Mouse (Mus musculus) T-helper 2 cell (primary cell): ENCODE data around the gene Hsdl2.

Experiments
- in situ Hi-C: fragments of 300-600 bp; cut with MboI, MseI; formaldehyde crosslinking; loops from one replicate; pipeline ENCODE4 v1.15.1; 2025; ENCODE audit warnings: high pct_unique_total_duplicates

Gene Hsdl2

DNA sequence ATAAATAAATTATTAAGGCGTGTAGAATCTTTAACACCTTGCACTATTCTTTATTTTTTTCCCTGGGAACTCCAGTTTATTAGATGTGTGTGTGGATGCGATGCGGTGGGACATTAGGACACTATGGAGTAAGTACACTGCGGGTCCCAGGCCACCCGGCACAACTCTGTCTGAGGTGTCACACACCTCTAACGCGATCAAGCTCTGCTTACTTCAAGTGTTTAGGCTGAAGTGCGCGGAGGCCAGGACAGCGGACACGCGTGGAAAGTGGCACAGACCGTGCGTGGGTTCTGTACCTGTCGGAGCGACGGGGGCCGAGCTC, 44.3 kb downstream of the Hsdl2 start:
- in situ Hi-C loops: no loop called here

DNA sequence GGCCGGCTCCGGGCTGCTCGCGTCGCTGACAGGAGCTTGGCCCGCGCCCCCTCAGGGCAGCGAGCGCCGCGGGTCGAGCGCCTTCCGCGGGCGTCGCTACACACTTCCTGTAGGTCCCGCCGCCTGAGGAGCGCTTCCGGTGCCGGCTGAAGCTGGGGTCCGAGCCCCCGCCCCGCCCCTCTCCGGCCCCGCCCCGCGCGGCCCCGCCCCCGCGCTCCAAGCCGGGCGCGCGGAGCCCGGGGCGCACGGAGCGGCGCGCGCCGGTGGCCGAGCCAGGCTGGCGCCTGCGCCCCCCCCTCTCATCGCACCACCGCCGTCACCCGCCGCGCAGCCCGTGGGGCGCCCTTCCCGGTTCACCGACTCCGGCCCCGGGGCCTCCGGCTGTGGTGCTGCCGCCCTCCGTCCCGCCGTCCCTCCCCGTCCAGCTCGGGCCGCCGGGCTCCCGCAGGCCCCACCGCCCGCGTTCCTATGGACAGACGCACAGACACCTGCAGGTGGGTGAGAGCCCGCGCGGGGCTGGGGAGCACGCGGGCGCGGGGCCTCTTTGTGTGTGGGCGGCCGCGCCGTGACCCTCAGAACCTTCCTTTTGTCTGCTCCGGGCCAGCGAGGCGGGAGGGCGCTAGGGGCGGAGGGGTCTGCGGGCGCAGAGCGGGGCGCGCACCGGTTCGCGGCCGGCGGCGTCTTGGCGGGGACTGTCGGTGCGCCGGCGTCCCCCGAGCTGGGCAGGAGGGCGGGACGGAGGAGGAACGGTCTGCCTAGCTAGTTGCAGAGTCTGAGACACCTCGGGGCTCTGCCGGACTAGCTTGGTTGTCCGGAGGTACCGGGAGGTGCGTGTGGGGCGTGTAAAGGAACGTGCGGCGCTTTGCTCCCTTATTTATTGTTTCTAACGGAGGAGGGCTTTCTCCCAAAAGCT, 44.9 kb downstream of the Hsdl2 start, which contains the start of gene E130308A19Rik:
E130308A19Rik (plus strand) TSS at position 214 of the 913 bp plus-strand sequence.
- in situ Hi-C loops: no loop called here

DNA sequence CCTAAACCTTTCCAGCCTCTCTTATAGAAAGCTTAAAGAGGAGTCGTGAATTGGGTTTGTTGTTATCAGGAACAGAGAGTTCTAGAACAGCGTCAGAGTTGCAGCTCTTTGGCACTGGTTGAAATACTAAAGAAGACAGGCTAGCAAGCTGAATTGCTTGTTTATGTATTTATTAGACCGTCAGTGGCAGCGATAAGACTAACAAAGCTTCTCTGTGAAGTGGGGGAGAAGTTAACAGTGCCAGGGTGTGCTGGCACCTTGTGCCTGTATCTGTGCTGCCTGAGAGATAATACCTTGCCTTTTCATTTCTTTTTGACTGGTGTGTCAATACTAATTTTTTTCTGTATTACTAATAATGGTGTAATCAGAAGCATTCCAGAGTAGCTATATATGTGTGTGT, 46.9 kb downstream of the Hsdl2 start:
- in situ Hi-C loops: no loop called here

- in situ Hi-C loops: no loop called here
Measured at GRCm38 (mm10) chr4:59629076-59629874, 47.9 kb downstream of the Hsdl2 start.

DNA sequence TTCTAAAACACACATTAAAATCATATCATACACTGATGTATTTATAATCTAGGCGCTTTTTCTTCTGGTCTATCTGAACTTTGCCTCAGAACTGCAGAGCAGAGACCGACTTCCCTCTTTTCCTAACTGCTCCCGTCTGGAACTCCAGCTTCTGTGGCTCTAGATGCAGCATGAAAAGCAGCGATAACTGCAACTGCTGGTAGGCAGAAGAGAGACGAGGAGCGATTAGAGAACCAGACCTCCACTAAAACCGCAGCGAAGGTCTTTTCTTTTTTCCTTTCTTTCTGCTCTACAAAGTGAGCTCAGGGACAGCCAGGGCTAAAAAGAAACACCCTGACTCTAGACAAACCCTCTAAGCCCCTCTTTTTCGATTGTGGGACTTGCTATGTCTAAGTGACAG, 48.8 kb downstream of the Hsdl2 start:
- in situ Hi-C loops: no loop called here

- in situ Hi-C loops: no loop called here
Measured at GRCm38 (mm10) chr4:59634532-59634931, 53.2 kb downstream of the Hsdl2 start.

GRCm38 (mm10) chr4:59639163-59639562, 57.8 kb downstream of the Hsdl2 start:
- in situ Hi-C loops: no loop called here

DNA sequence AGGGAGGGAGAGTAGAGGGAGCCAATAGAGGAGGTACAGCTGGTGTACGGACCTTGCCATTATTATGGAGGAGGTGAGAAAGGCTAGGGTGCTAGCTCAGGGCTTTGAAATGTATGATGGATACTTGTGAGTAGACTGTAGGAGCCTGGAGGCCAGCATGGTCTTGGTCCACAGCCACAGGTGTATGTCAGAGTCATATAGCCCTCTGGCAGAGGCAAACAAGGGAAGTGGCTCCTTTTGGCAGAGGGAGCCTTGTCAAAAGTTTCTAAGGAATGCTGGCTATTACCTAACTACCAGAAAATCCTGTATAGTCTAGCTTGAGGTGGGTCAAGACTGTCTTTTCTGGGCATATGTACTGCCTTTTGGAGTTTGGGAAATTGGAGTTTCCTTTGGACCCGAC, 59.4 kb downstream of the Hsdl2 start:
- in situ Hi-C loops: no loop called here

GRCm38 (mm10) chr4:59642039-59642438, 60.7 kb downstream of the Hsdl2 start:
- in situ Hi-C loops: no loop called here

DNA sequence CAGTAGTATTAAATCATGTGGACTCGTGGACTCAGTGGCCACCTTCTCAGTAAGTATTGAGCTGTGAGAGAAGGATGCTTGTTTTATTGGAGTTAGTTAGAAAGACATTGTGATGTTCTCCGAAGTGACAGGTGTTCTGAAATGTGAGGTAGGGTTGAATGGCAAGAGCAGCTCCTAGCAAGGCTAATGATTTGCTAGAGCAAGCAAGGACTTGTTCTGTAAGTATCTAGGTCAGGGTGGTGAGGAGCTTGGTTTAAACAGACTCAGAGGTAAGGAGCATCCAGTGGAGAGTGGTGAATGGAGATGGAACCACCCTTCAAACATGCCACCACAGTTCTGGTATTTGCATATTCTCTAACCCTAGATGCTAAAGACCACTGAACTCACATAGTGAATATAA, 61.3 kb downstream of the Hsdl2 start:
- in situ Hi-C loops: no loop called here

DNA sequence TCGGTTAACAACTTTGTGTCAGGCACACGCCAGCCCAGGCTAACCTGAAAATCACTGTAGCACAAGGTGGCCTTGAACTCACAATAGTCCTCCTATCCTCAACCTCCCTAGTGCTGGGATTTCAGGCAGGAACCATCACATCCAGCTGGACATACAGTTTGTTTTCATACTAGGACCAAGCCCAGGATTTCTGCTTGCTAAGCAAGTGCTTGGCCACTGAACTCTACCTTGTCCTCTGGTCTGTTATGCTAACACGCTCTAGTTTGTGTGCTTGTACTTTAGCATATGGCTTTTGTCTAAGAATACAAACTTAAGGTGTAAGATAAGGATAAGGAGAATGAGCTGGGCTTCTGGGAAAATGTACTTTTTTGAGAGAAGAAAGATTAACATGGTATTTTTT, 63.1 kb downstream of the Hsdl2 start:
- in situ Hi-C loops: no loop called here

GRCm38 (mm10) chr4:59644992-59645391, 63.6 kb downstream of the Hsdl2 start:
- in situ Hi-C loops: no loop called here

DNA sequence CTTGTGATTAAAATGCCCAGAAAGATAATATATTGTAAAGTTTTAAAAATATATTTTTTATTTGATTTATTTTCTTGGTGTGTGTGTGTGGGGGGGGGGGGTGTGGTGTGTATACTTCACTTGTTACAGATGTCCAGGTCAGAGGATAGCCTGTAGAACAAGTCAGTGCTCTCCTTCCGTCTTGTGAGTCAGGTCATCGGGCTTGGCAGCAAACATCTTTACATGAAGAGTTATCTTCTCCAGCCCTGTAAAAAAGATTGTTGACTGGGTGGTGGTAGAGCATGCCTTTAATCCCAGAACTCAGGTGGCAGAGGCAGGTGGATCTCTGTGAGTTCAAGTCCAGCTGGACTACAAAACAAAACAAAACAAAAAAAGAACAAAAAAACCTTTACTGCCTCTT, 64.2 kb downstream of the Hsdl2 start:
- in situ Hi-C loops: no loop called here

DNA sequence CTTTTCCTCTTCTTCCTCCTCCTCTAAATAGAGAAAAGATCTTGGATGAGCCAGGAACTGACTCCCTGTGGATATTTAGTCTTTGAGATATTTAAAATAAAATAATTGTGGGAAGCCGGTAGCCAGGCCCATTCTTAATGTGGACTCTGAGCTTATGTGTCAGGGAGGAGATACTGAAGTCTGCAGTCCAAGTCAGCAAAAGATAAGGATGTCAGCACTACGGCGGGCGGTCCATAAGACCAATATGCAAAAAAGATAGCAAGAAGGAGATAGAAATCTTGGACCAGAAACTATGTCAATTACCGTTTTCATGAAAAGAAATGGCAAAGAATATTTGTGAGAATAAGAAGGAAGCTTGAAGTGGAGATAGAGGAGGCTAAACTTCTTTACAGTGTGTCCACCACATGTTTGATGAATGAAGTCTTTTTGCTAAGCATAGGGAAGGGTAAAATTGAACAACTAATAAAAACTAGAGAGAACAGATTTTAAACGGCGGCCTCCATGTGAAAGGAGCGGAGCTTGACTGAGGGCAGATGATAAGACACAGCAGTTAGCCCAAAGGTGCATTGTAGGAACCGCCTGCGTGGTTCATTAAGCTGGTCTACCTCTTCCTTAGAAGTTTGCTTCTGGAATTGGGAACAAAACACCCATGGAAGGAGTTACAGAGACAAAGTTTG, 64.8 kb downstream of the Hsdl2 start:
- in situ Hi-C loops: no loop called here

DNA sequence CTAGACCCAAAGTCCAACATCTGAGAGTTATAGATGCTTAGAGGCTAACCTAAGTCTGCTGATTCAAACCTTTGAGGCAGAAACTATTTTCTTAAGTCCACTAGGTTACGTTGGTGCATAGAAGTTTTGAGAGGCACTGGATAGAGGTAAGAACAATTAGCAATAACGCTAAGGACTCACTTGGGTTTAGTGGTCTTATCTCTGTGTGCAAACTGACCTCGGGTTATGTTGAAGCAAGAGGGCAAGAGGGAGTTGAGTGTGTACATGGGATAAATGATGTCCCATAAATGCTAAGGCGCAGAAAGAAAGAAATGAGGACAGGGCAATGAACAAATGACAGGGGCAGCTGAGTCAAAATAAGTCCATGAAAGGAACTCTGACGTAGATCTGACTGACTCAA, 67.8 kb downstream of the Hsdl2 start:
- in situ Hi-C loops: no loop called here

DNA sequence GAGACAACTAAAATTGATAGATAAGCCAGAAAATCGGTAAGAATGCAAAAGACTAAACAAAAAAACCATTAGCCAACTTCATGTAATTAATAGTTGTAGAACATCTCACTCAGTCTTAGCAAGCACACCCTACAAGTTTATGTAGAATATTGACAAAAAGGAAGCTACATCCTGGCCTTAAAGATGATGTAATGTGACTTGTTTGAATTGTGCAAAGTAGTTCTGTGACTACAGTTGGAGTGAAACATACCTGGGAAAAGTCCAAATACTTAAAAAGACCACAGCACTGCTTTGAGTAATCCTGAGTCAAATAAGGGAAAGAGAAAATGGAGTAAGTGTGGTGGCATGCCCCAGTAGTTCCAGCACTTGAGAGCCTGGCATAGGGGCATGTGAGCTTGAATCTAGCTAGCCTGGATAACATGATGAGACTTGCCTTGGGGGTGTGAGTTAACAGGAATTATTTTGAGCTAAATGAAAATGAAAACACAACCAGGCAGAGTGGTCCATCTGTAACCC, 70.9 kb downstream of the Hsdl2 start:
- in situ Hi-C loops: no loop called here

DNA sequence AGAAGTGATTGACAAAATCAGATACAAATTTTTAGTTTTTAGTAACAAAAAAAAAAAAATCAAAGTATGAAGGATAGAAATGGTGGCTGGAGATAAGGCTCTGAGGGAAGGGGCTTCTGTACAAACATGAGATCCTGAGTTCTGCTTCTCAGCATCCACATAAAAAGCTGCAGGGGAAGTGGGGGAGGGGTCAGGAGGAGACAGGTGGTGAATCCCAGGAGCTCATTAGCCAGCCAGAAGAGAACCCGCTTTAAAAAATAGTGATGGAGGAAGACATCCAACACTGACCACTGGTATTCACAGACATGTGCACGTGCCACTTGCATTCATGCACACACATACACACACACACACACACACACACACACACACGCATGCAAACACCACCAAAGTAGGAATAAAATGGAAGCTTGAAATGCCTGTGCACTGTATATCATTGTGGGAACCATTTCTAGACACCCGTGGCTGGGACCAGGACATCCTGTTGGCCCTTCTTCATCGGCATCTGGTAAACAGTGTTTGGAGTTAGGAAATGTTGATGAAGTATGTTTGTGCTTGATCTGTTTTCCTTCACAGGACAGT, 74.8 kb downstream of the Hsdl2 start:
- in situ Hi-C loops: no loop called here

- in situ Hi-C loops: no loop called here
Measured at GRCm38 (mm10) chr4:59662163-59662562, 80.8 kb downstream of the Hsdl2 start.

DNA sequence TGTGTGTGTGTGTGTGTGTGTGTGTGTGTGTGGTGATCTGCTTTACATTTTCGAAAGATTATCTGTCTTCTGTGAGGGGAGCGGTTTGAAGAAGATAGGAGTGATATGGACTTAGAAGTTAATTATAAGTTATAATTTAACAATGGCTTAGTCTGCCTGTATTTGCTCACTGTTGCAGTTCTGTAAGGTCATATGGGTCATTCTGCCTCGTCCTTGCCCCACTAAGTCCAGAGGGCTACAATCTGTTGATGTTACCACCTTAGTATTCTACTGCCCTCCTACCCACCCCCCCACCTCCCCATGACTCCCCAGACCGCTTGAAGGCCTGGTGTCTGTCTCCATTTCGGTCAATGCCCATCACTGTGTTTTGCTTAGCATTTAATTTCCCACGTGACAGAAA, 82.1 kb downstream of the Hsdl2 start:
- in situ Hi-C loops: no loop called here

DNA sequence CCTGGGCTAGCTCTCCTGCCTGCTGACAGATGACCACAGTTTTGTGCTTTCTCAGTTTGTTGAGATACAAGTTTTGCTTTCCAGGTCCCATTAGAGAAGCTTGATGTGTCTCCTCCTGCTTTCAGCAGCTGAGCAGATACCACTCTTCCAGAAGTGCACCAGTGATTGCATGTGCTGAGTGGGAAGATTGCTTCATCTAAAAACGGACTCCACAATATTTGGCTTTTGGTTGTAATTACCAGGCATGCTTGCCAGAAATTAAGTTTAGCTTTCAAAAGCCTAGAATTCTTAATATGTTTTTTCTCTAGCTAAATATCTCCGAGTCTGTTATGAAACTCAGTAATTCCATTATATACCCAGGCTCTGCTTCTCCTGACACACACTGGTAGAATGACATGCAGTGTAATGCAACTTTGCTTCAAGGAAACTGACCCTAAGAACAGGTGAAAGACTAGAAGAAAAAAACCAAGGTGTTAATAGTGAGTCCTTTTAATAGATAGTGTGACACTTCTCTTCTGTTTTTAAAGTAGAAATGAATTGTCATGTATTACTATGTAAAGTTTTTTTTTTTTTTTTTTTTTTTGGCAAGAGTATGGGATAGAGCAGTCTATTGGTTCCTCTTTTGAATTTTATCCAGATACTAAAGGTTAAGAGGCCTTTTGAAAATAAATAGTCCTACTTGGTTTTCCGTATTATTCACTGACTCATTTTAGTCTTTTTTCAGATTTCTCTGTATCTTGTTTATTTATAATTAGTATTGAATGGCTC, 85.4 kb downstream of the Hsdl2 start:
- in situ Hi-C loops: no loop called here

GRCm38 (mm10) chr4:59668050-59668449, 86.7 kb downstream of the Hsdl2 start:
- in situ Hi-C loops: no loop called here
